Mouse (Mus musculus): ENCODE measurements around the gene Miox. TPM values are rescaled to one million over a fixed set of nuclear protein-coding genes. Genes with fewer than 3 reads are reported as not detected.

The Miox gene
- polyA plus RNA-seq, 1 experiment, result not detected

- TF ChIP-seq POLR2A (IDR thresholded peaks at IDR 0.05; ENCODE audit: borderline replicate concordance, low read depth, low read length) (no peak), CTCF (IDR thresholded peaks at IDR 0.05; ENCODE audit: low read depth, low read length) (no peak)
- H3K4me3 ChIP-seq (ENCODE audit: insufficient read depth, low read length), result no peak overlapping the region
- H3K4me1 ChIP-seq (ENCODE audit: control insufficient read depth, insufficient read depth, low read length), result no peaks in the 10 kb centered on the region
- no peak overlapping the region for H3K27ac ChIP-seq (ENCODE audit: insufficient read depth, low read depth, low read length)
Measured at GRCm38 (mm10) chr15:89295580-89296165, 38.5 kb upstream of the Miox start.

- no peak for TF ChIP-seq POLR2A (IDR thresholded peaks at IDR 0.05; ENCODE audit: borderline replicate concordance, low read depth, low read length)
- TF ChIP-seq CTCF (IDR thresholded peaks at IDR 0.05; ENCODE audit: low read depth, low read length), result no peak
- Histone ChIP-seq H3K27ac (ENCODE audit: insufficient read depth, low read depth, low read length) (no peak overlapping the region), H3K4me1 (ENCODE audit: control insufficient read depth, insufficient read depth, low read length) (no peaks in the 10 kb centered on the region), H3K4me3 (ENCODE audit: insufficient read depth, low read length) (no peak overlapping the region)
Measured at GRCm38 (mm10) chr15:89296465-89296864, 37.7 kb upstream of the Miox start.

- no peak overlapping the region for H3K27ac ChIP-seq (ENCODE audit: insufficient read depth, low read depth, low read length)
- H3K4me3 ChIP-seq (ENCODE audit: insufficient read depth, low read length), result no peak overlapping the region
- TF ChIP-seq CTCF (IDR thresholded peaks at IDR 0.05; ENCODE audit: low read depth, low read length), result no peak
- no peak for TF ChIP-seq POLR2A (IDR thresholded peaks at IDR 0.05; ENCODE audit: borderline replicate concordance, low read depth, low read length)
Measured at GRCm38 (mm10) chr15:89297695-89298094, 36.5 kb upstream of the Miox start.

GRCm38 (mm10) chr15:89300180-89300579 lies 34.0 kb upstream of the Miox start:
- H3K4me1 ChIP-seq (ENCODE audit: control insufficient read depth, insufficient read depth, low read length), result no peaks in the 10 kb centered on the region
- H3K4me3 ChIP-seq (ENCODE audit: insufficient read depth, low read length), result no peak overlapping the region
- TF ChIP-seq CTCF (IDR thresholded peaks at IDR 0.05; ENCODE audit: low read depth, low read length) (no peak), POLR2A (IDR thresholded peaks at IDR 0.05; ENCODE audit: borderline replicate concordance, low read depth, low read length) (no peak)
- H3K27ac ChIP-seq (ENCODE audit: insufficient read depth, low read depth, low read length), result no peak overlapping the region

More at GRCm38 (mm10) chr15:89297695-89298094, 36.5 kb upstream of the Miox start:
- H3K4me1 ChIP-seq (ENCODE audit: control insufficient read depth, insufficient read depth, low read length), result no peaks in the 10 kb centered on the region

- Histone ChIP-seq H3K27ac (ENCODE audit: insufficient read depth, low read depth, low read length) (no peak overlapping the region), H3K4me3 (ENCODE audit: insufficient read depth, low read length) (no peak overlapping the region), H3K4me1 (ENCODE audit: control insufficient read depth, insufficient read depth, low read length) (no peaks in the 10 kb centered on the region)
- no peak for TF ChIP-seq CTCF (IDR thresholded peaks at IDR 0.05; ENCODE audit: low read depth, low read length)
- no peak for TF ChIP-seq POLR2A (IDR thresholded peaks at IDR 0.05; ENCODE audit: borderline replicate concordance, low read depth, low read length)
Measured at GRCm38 (mm10) chr15:89300600-89300999, 33.6 kb upstream of the Miox start.

- H3K4me3 ChIP-seq (ENCODE audit: insufficient read depth, low read length), result no peak overlapping the region
- peaks cover 36% of the 10 kb centered on the region for H3K4me1 ChIP-seq (ENCODE audit: control insufficient read depth, insufficient read depth, low read length)
- no peak for TF ChIP-seq POLR2A (IDR thresholded peaks at IDR 0.05; ENCODE audit: borderline replicate concordance, low read depth, low read length)
- TF ChIP-seq CTCF (IDR thresholded peaks at IDR 0.05; ENCODE audit: low read depth, low read length), result no peak
- H3K27ac ChIP-seq (ENCODE audit: insufficient read depth, low read depth, low read length), result no peak overlapping the region
Measured at GRCm38 (mm10) chr15:89305966-89306365, 28.2 kb upstream of the Miox start.

- Histone ChIP-seq H3K27ac (ENCODE audit: insufficient read depth, low read depth, low read length) (no peak overlapping the region), H3K4me1 (ENCODE audit: control insufficient read depth, insufficient read depth, low read length) (peaks cover 45% of the 10 kb centered on the region), H3K4me3 (ENCODE audit: insufficient read depth, low read length) (no peak overlapping the region)
- TF ChIP-seq CTCF (IDR thresholded peaks at IDR 0.05; ENCODE audit: low read depth, low read length), result no peak
- no peak for TF ChIP-seq POLR2A (IDR thresholded peaks at IDR 0.05; ENCODE audit: borderline replicate concordance, low read depth, low read length)
Measured at GRCm38 (mm10) chr15:89307461-89307860, 26.7 kb upstream of the Miox start.

- no peak for TF ChIP-seq POLR2A (IDR thresholded peaks at IDR 0.05; ENCODE audit: borderline replicate concordance, low read depth, low read length)
- TF ChIP-seq CTCF (IDR thresholded peaks at IDR 0.05; ENCODE audit: low read depth, low read length), result no peak
- no peak overlapping the region for H3K4me3 ChIP-seq (ENCODE audit: insufficient read depth, low read length)
- H3K27ac ChIP-seq (ENCODE audit: insufficient read depth, low read depth, low read length), result no peak overlapping the region
- H3K4me1 ChIP-seq (ENCODE audit: control insufficient read depth, insufficient read depth, low read length), result peaks cover 53% of the 10 kb centered on the region
Measured at GRCm38 (mm10) chr15:89308406-89309139, 25.6 kb upstream of the Miox start.

GRCm38 (mm10) chr15:89309962-89310498 lies 24.2 kb upstream of the Miox start:
- H3K4me1 ChIP-seq (ENCODE audit: control insufficient read depth, insufficient read depth, low read length), result peaks cover 58% of the 10 kb centered on the region
- TF ChIP-seq POLR2A (IDR thresholded peaks at IDR 0.05; ENCODE audit: borderline replicate concordance, low read depth, low read length) (no peak), CTCF (IDR thresholded peaks at IDR 0.05; ENCODE audit: low read depth, low read length) (no peak)
- no peak overlapping the region for H3K4me3 ChIP-seq (ENCODE audit: insufficient read depth, low read length)
- no peak overlapping the region for H3K27ac ChIP-seq (ENCODE audit: insufficient read depth, low read depth, low read length)

GRCm38 (mm10) chr15:89313359-89313758 lies 20.8 kb upstream of the Miox start:
- Histone ChIP-seq H3K4me3 (ENCODE audit: insufficient read depth, low read length) (no peak overlapping the region), H3K4me1 (ENCODE audit: control insufficient read depth, insufficient read depth, low read length) (peaks cover 50% of the 10 kb centered on the region), H3K27ac (ENCODE audit: insufficient read depth, low read depth, low read length) (no peak overlapping the region)
- TF ChIP-seq CTCF (IDR thresholded peaks at IDR 0.05; ENCODE audit: low read depth, low read length) (no peak), POLR2A (IDR thresholded peaks at IDR 0.05; ENCODE audit: borderline replicate concordance, low read depth, low read length) (no peak)

Data from bone marrow macrophage, adult 2 months (primary cell).